Mouse (Mus musculus): ENCODE results near the gene Acsf3. TPM values are rescaled to one million over a fixed set of nuclear protein-coding genes. Genes with fewer than 3 reads are reported as not detected.

Gene Acsf3
- polyA plus RNA-seq, 1 experiment from 2014 or later: 17.8 TPM

Other genes starting within 250 kb of the Acsf3 start
- 5.8 and 8.2 TPM in 2 replicates for gene Piezo1, start 224.2 kb upstream of the Acsf3 start, polyA plus RNA-seq (2016; fragmentation: Nextera tagmentation; extraction: Ambion mirVana)
- 63.2 and 70.9 TPM in 2 replicates for gene Cdt1, start 207.5 kb upstream of the Acsf3 start, polyA plus RNA-seq (2016; fragmentation: Nextera tagmentation; extraction: Ambion mirVana)
- 241 and 278 TPM in 2 replicates for gene Aprt, start 198.6 kb upstream of the Acsf3 start, polyA plus RNA-seq (2016; fragmentation: Nextera tagmentation; extraction: Ambion mirVana)
- 6.6 and 7.7 TPM in 2 replicates for gene Galns, start 164.0 kb upstream of the Acsf3 start, polyA plus RNA-seq (2016; fragmentation: Nextera tagmentation; extraction: Ambion mirVana)
- 51.0 and 61.2 TPM in 2 replicates for gene Trappc2l, start 163.8 kb upstream of the Acsf3 start, polyA plus RNA-seq (2016; fragmentation: Nextera tagmentation; extraction: Ambion mirVana)
- not detected in 2 replicates for gene Pabpn1l, start 152.7 kb upstream of the Acsf3 start, polyA plus RNA-seq (2016; fragmentation: Nextera tagmentation; extraction: Ambion mirVana)
- 1.9 and 3.4 TPM in 2 replicates for gene Cbfa2t3, start 76.4 kb upstream of the Acsf3 start, polyA plus RNA-seq (2016; fragmentation: Nextera tagmentation; extraction: Ambion mirVana)
- gene Cdh15, start 72.5 kb downstream of the Acsf3 start, polyA plus RNA-seq (2016; fragmentation: Nextera tagmentation; extraction: Ambion mirVana): 0.51 and 0.54 TPM in 2 replicates

All from midbrain, embryonic 10.5 days (tissue).